Mouse (Mus musculus) brain, adult 2 months (tissue): ENCODE measurements at regions not wholly inside any gene's neighbourhood (a gene's known extent, or its start where the extent isn't known, plus 50 kb on each side); places are given as distances from the start of the nearest gene placed in this dataset.

Experiments used
- DNase-seq: peaks from one replicate; pipeline ENCODE4 v3.0.0; 2011; ENCODE audit warnings: low read depth, low spot score

DNA sequence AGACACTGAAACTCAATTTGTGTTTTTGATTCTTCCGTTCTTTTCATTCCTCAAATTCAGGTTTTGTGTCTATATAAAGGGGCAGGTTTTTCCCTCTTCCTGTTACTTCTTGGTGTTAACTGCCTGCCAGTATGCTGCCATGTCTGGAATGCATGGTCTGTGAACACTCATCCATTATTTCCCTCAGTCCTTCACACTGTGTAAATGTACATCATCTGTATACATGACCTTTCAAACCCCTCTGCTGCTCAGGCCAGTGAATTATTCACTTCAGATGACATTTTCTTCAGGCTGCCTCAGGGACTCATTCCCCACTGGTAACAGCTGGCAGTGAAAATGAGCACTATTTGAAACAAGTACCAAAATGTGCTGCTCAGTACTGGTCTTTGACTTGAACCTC lies 512.0 kb upstream of the Atxn7l3b start:
- no peak for DNase-seq

DNA sequence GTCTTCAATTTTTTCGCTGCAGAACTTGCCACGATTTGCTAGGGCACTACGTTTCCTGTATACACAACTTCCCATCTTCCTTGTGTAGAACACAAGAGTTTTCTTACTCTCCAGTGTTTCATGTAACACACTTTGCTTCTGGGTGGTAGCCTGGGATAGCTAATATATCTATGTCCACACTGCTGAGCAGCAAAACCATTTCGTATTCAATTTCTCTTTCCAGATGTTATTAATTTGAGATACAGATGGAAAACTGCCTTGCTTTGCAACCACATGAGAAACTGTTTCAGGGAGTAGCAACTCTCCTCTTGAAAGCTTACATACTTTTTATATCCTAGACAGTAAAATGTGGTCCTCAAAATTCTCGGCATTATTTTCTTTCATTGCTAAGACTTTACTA lies 502.4 kb upstream of the Atxn7l3b start:
- no peak for DNase-seq

DNA sequence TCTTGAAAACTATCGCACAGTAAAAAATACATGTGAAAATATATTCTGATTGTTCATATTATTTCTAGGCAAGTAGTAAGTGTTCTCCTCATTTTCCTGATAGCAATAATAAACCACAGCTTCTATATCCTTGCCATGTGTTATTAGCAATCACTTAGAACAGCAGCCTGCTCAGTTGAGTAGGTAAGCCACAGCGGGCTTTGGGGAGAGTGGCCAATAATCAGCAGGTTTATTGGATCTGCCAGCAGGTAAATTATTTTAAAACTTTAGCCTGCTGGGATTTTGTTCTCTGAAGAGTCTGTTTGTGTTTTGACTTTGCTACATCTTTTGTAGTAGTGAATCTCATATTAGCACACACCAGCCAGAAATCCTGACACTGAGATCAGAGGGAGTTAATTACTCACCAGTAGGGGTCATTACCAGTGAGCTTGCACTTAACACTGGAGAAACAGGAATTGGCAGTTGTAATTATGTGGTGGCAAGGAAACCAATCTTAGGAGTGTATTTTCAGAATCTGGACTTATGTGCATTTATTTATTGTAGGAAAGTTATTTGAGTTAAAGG lies 482.5 kb upstream of the Atxn7l3b start:
- peak; percentile 10 for DNase-seq

DNA sequence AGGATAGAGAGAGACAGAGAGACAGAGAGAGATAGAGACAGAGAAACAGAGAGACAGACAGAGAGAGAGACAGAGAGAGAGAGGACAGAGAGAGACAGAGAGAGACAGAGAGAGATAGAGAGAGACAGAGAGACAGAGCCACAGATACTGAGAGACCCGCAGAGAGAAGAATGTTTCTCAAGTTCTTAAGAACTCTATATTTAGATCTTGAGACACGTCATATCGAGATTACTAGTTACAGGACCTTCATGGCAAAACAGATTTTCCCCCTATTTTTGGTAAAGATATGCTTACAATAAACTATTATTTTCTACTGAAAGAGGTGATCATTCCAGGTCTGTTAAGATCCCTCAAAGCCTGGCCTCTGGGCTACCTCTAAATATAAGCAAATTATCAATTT lies 461.8 kb upstream of the Atxn7l3b start:
- DNase-seq: no peak

DNA sequence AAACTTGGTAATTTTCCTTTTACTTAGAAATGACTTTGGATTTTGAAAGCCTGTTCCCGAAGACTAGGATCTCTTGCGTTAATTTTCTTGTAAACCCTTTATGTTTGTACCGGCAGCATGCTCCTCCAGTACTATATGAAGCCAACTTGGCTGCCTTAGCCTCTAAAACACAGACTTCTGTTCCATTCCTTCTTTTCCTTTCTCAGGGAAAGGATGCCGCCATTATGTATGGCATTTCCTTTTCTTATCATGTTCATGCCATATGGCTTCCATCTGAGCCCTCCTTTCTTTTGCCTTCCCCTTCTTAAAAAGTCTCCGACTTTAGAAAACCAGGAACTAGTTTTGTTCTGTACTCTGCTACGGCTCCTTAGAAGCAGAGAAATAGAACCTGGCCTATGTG lies 440.4 kb upstream of the Atxn7l3b start:
- DNase-seq: no peak

DNA sequence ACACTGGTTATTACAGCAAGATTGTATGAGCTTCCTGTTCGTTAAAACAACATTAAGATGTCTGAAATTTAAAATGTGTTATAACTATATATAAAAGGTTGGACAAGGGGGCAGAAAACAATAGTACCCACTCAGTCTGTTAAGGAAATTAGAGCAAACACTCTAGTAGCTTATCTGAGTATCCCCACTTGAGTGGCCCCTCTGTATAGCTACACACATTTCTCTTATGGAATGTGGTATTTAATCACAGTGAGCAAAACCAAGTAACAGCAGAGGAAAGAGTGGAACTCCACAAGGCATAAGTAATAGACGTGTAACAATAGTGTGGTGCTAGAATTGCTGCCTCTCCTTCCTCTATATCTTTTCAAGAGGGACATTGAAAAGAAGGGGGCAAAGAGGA lies 417.4 kb upstream of the Atxn7l3b start:
- DNase-seq: no peak
